Mouse (Mus musculus): ENCODE measurements around the gene Grm3.

DNA sequence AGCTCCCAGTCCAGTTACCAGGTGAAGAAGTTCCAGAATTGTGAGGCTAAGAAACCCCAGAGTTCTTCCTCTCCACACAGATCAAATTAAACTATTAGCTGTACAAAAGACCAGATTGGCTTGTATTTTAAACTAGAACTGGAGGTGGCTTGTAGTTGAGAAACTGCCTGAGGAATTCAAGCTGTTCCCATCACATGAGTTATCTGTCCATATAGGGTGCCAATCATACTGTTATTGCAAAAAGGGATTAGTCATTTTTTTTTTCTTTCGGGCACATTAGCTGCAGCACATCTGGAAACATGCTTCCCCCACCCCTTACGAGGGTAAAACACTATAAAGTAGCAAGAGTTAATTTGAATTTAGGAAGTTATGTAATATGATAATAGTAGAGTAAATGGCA, 145.9 kb downstream of the Grm3 start:
- no peak for TF ChIP-seq CTCF (conservative IDR thresholded peaks at IDR 0.05; ENCODE audit: low read length)
- TF ChIP-seq POU5F1 (IDR thresholded peaks at IDR 0.05; ENCODE audit: borderline replicate concordance, low read length): no peak
